Mouse (Mus musculus) adipocyte (in vitro differentiated cells): ENCODE measurements around the gene Pdcd5.
A peak's percentile ranks its signal among the peaks of the same experiment; 100 is the strongest.

Experiments used
- DNase-seq: peaks from one replicate; pipeline ENCODE4 v3.0.0-alpha.2; 2016; ENCODE audit warnings: low spot score

The Pdcd5 gene

GRCm38 (mm10) chr7:35647101-35647698 is at the start of gene Pdcd5:
Pdcd5 (minus strand) TSS chr7:35647521.
- peak; percentile 86 for DNase-seq

GRCm38 (mm10) chr7:35692641-35693040 is 45.3 kb upstream of the Pdcd5 start:
- no peak for DNase-seq

- no peak for DNase-seq
Measured at GRCm38 (mm10) chr7:35692117-35692516, 44.8 kb upstream of the Pdcd5 start.

GRCm38 (mm10) chr7:35688781-35689349 is 41.5 kb upstream of the Pdcd5 start:
- no peak for DNase-seq

GRCm38 (mm10) chr7:35688276-35688675 is 41.0 kb upstream of the Pdcd5 start:
- no peak for DNase-seq

- DNase-seq = no peak
Measured at GRCm38 (mm10) chr7:35687229-35687628, 39.9 kb upstream of the Pdcd5 start.

GRCm38 (mm10) chr7:35686756-35687155 is 39.4 kb upstream of the Pdcd5 start:
- DNase-seq = peak; percentile 20

GRCm38 (mm10) chr7:35686216-35686615 is 38.9 kb upstream of the Pdcd5 start:
- no peak for DNase-seq

- DNase-seq = no peak
Measured at GRCm38 (mm10) chr7:35683409-35684122, 36.2 kb upstream of the Pdcd5 start.

GRCm38 (mm10) chr7:35681559-35681958 is 34.2 kb upstream of the Pdcd5 start:
- no peak for DNase-seq

GRCm38 (mm10) chr7:35678976-35679375 is 31.7 kb upstream of the Pdcd5 start:
- no peak for DNase-seq

- DNase-seq = no peak
Measured at GRCm38 (mm10) chr7:35668066-35669041, 21.0 kb upstream of the Pdcd5 start.

GRCm38 (mm10) chr7:35663790-35664376 is 16.6 kb upstream of the Pdcd5 start:
- DNase-seq = no peak

- DNase-seq = no peak
Measured at GRCm38 (mm10) chr7:35659173-35659572, 11.9 kb upstream of the Pdcd5 start.

GRCm38 (mm10) chr7:35657829-35658228 is 10.5 kb upstream of the Pdcd5 start:
- DNase-seq = no peak

GRCm38 (mm10) chr7:35651583-35652270 is 4.4 kb upstream of the Pdcd5 start:
- no peak for DNase-seq

GRCm38 (mm10) chr7:35650716-35651410 is 3.5 kb upstream of the Pdcd5 start:
- DNase-seq = no peak

- peak; percentile 22 for DNase-seq
Measured at GRCm38 (mm10) chr7:35649071-35649470, 1.8 kb upstream of the Pdcd5 start.

- DNase-seq = no peak
Measured at GRCm38 (mm10) chr7:35648239-35649069, 1.1 kb upstream of the Pdcd5 start.
